Mouse (Mus musculus): ENCODE results near the gene Phlda1. TPM values are rescaled to one million over a fixed set of nuclear protein-coding genes. Genes with fewer than 3 reads are reported as not detected.

The Phlda1 gene
- polyA plus RNA-seq, 1 experiment from 2014 or later, result 44.4 TPM

DNA sequence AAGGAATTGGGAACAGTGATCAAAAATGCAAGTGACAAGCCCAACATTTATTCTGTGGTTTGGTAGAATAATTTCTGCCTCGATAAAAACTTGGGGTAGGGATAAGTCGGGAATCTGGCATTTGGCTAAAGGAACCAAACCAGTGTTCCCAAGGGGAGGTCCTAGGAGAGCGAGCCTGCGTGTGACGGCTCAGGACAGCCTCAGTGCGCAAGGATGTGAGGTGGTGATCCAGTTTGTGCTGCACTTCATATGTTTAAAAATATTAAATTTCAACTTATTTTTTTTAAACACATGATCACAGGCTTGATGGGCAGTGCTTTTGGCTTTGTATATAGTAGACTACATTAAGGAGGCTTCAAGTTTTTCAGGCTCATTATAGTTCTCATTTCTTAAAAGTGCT is 6.2 kb upstream of the Phlda1 start:
- ATAC-seq (ENCODE audit: insufficient read depth, low FRiP score), result no peak

DNA sequence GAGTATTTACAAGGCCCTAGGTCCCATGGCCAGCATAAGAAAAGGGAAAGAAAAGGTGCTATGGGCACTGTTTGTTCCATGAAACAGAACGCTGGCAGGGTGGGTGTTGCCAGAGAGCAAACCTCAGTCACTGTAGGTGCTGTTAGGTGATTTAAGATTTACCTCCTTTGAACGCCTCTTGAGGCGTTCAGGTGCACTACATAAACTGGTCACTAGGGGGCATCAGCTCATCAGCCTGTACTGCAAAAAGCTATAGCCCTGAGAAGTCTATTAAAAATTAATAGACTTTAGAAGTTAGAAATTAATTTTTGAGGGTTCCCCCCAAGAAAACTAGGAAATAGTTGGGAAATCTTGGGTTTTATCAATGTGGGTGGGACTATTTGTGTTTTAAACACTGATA is 3.0 kb upstream of the Phlda1 start:
- 1% methylated on average over 3 of the region's 3 CpGs for WGBS
- Histone ChIP-seq H3K27ac (ENCODE audit: low read length) (no peak overlapping the region), H3K9me3 (replicated peaks; ENCODE audit: control insufficient read depth, low read length) (no peaks in the 10 kb centered on the region), H3K4me2 (ENCODE audit: low read depth, low read length) (no peak overlapping the region), H3K27me3 (ENCODE audit: control insufficient read depth, insufficient read depth, low read length) (no peaks in the 10 kb centered on the region), H3K9ac (ENCODE audit: low read length) (no peak overlapping the region), H3K36me3 (ENCODE audit: control insufficient read depth, insufficient read depth, low read length) (peaks cover 3% of the 10 kb centered on the region; the same call in 1 of the 2 replicates), H3K4me3 (replicated peaks; ENCODE audit: low read length) (no peak overlapping the region), H3K4me1 (ENCODE audit: control insufficient read depth, insufficient read depth, low read length) (peaks cover 16% of the 10 kb centered on the region; the same call in 1 of the 2 replicates)
- no peak for ATAC-seq (ENCODE audit: insufficient read depth, low FRiP score)

More for the DNA sequence above, 6.2 kb upstream of the Phlda1 start:
- H3K4me3 ChIP-seq (replicated peaks; ENCODE audit: low read length), result no peak overlapping the region
- no peak overlapping the region for H3K4me2 ChIP-seq (ENCODE audit: low read depth, low read length)
- H3K4me1 ChIP-seq (ENCODE audit: control insufficient read depth, insufficient read depth, low read length), result peaks cover 13% of the 10 kb centered on the region; the same call in 1 of the 2 replicates
- 67% methylated on average over 6 of the region's 6 CpGs for WGBS
- H3K9ac ChIP-seq (ENCODE audit: low read length), result no peak overlapping the region
- peaks cover 12% of the 10 kb centered on the region; the same call in 1 of the 2 replicates for H3K36me3 ChIP-seq (ENCODE audit: control insufficient read depth, insufficient read depth, low read length)
- H3K9me3 ChIP-seq (replicated peaks; ENCODE audit: control insufficient read depth, low read length), result no peaks in the 10 kb centered on the region
- no peak overlapping the region for H3K27ac ChIP-seq (ENCODE audit: low read length)
- no peaks in the 10 kb centered on the region for H3K27me3 ChIP-seq (ENCODE audit: control insufficient read depth, insufficient read depth, low read length)

DNA sequence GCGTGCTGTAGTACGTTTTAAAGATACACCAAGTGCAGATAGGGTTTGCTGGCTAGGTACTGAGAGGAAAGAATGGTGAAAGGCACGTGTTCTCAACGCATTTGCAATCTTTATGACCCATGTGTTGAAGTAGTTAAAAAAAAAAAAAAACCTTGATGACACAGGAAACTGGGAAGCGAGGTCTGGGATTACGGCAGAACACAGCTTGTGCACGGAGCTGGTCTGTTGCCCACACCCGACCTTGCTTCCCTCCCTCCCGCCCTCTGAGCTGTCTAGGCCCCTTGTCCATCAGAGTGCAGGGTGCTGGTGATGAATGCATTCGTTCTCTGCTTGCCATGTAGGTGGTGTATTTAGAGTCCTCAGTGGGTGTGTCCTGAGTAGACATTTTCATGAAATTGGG is 2.4 kb upstream of the Phlda1 start:
- H3K4me2 ChIP-seq (ENCODE audit: low read depth, low read length), result peak overlapping the region; percentile 35; the same call in 1 of the 2 replicates
- WGBS, result 26% methylated on average over 10 of the region's 10 CpGs
- H3K9me3 ChIP-seq (replicated peaks; ENCODE audit: control insufficient read depth, low read length), result no peaks in the 10 kb centered on the region
- peak overlapping the region; percentile 49 for H3K27ac ChIP-seq (ENCODE audit: low read length)
- H3K4me3 ChIP-seq (replicated peaks; ENCODE audit: low read length), result no peak overlapping the region
- peaks cover 16% of the 10 kb centered on the region; the same call in 1 of the 2 replicates for H3K4me1 ChIP-seq (ENCODE audit: control insufficient read depth, insufficient read depth, low read length)
- no peaks in the 10 kb centered on the region for H3K36me3 ChIP-seq (ENCODE audit: control insufficient read depth, insufficient read depth, low read length)
- no peak for ATAC-seq (ENCODE audit: insufficient read depth, low FRiP score)
- H3K9ac ChIP-seq (ENCODE audit: low read length), result peak overlapping the region; percentile 39; the same call in 1 of the 2 replicates
- no peaks in the 10 kb centered on the region for H3K27me3 ChIP-seq (ENCODE audit: control insufficient read depth, insufficient read depth, low read length)

- no peaks in the 10 kb centered on the region for H3K27me3 ChIP-seq (ENCODE audit: control insufficient read depth, insufficient read depth, low read length)
- H3K4me1 ChIP-seq (ENCODE audit: control insufficient read depth, insufficient read depth, low read length), result peaks cover 22% of the 10 kb centered on the region
- no peaks in the 10 kb centered on the region for H3K9me3 ChIP-seq (replicated peaks; ENCODE audit: control insufficient read depth, low read length)
- no peak for ATAC-seq (ENCODE audit: insufficient read depth, low FRiP score)
- H3K4me2 ChIP-seq (ENCODE audit: low read depth, low read length), result no peak overlapping the region
- H3K9ac ChIP-seq (ENCODE audit: low read length), result no peak overlapping the region
- no peak overlapping the region for H3K4me3 ChIP-seq (replicated peaks; ENCODE audit: low read length)
- H3K36me3 ChIP-seq (ENCODE audit: control insufficient read depth, insufficient read depth, low read length), result no peaks in the 10 kb centered on the region
- 57% methylated on average over 1 of the region's 1 CpGs for WGBS
- H3K27ac ChIP-seq (ENCODE audit: low read length), result no peak overlapping the region
These were observed 1.5 kb upstream of the Phlda1 start for GRCm38 (mm10) chr10:111504606-111505005.

DNA sequence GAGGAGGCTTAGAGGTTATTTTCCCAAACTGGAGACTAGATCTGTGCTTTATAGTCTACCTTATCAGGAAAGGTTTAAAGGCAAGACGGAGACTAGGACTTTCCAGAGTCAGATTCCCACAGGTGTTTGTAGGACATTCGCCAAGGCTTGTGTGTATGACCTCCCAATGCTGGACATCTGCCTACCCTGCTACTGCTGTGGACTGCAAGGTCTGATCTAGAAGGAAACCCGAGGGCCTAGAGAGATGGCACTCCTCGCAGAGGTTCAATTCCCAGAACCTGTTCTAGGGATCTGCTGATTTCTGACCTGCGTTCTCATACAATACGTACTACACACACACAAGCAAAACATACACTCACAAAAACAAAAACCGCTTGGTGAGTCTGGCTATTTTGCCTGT is 680 bp upstream of the Phlda1 start:
- WGBS, result 63% methylated on average over 7 of the region's 7 CpGs
- ATAC-seq (ENCODE audit: insufficient read depth, low FRiP score), result no peak
- Histone ChIP-seq H3K27ac (ENCODE audit: low read length) (peak overlapping the region; percentile 83; the same call in 1 of the 2 replicates), H3K9ac (ENCODE audit: low read length) (peak overlapping the region; percentile 82), H3K36me3 (ENCODE audit: control insufficient read depth, insufficient read depth, low read length) (no peaks in the 10 kb centered on the region), H3K4me2 (ENCODE audit: low read depth, low read length) (peak overlapping the region; percentile 95), H3K27me3 (ENCODE audit: control insufficient read depth, insufficient read depth, low read length) (no peaks in the 10 kb centered on the region), H3K4me3 (replicated peaks; ENCODE audit: low read length) (peak overlapping the region; percentile 95), H3K9me3 (replicated peaks; ENCODE audit: control insufficient read depth, low read length) (no peaks in the 10 kb centered on the region), H3K4me1 (ENCODE audit: control insufficient read depth, insufficient read depth, low read length) (peaks cover 27% of the 10 kb centered on the region)

DNA sequence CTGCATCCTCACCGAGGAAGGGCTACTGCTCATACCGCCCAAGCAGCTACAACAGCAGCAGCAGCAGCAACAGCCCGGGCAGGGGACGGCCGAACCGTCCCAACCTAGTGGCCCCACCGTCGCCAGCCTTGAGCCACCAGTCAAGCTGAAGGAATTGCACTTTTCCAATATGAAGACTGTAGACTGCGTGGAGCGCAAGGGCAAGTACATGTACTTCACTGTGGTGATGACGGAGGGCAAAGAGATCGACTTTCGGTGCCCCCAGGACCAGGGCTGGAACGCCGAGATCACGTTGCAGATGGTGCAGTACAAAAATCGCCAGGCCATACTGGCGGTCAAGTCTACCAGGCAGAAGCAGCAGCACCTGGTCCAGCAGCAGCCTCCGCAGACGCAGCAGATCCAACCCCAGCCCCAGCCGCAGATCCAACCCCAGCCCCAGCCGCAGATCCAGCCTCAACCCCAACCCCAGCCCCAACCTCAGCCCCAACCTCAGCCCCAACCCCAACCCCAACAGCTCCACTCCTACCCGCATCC is 907 bp downstream of the Phlda1 start:
- ATAC-seq (ENCODE audit: insufficient read depth, low FRiP score), result peak; percentile 0
- Histone ChIP-seq H3K4me3 (replicated peaks; ENCODE audit: low read length) (peak overlapping the region; percentile 95), H3K9me3 (replicated peaks; ENCODE audit: control insufficient read depth, low read length) (no peaks in the 10 kb centered on the region), H3K4me2 (ENCODE audit: low read depth, low read length) (peak overlapping the region; percentile 95), H3K27me3 (ENCODE audit: control insufficient read depth, insufficient read depth, low read length) (no peaks in the 10 kb centered on the region), H3K36me3 (ENCODE audit: control insufficient read depth, insufficient read depth, low read length) (no peaks in the 10 kb centered on the region), H3K4me1 (ENCODE audit: control insufficient read depth, insufficient read depth, low read length) (peaks cover 32% of the 10 kb centered on the region), H3K9ac (ENCODE audit: low read length) (peak overlapping the region; percentile 98), H3K27ac (ENCODE audit: low read length) (peak overlapping the region; percentile 98)
- under 1% methylated on average over 23 of the region's 23 CpGs for WGBS

DNA sequence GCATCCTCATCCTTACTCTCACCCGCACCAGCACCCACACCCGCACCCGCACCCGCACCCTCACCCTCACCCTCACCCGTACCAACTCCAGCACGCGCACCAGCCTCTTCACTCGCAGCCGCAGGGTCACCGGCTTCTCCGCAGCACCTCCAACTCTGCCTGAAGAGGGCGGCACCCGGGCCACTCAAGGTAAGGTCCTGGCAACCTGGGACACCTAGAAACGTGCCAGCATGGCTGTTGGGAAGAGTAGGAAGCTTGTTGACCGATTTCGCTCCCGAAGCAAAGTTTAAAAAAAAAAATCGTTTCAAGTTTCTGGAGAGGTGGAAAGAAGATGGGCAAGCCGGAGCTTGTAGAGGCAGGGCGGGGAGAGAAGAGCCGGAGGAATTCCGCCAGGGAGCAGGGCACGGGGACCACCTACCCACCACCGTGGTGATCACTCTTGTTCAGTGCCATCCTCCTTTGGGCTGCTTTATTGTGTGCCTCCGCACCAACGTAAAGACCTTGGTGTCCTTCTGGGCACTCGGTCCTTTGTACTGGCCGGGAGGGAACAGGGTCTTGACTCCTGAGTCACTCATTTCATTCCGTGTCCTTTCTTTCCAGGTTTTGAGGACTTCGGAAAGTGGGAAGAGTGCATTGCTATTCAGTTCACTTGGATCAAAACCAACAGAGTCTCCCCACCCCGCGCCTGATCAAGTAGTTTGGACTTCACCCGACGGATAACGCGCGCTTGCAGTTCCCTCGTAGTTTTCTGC is 1.6 kb downstream of the Phlda1 start:
- H3K4me3 ChIP-seq (replicated peaks; ENCODE audit: low read length), result peak overlapping the region; percentile 95
- peak overlapping the region; percentile 98 for H3K9ac ChIP-seq (ENCODE audit: low read length)
- no peak for ATAC-seq (ENCODE audit: insufficient read depth, low FRiP score)
- H3K27ac ChIP-seq (ENCODE audit: low read length), result peak overlapping the region; percentile 98
- peak overlapping the region; percentile 95 for H3K4me2 ChIP-seq (ENCODE audit: low read depth, low read length)
- H3K9me3 ChIP-seq (replicated peaks; ENCODE audit: control insufficient read depth, low read length), result no peaks in the 10 kb centered on the region
- H3K4me1 ChIP-seq (ENCODE audit: control insufficient read depth, insufficient read depth, low read length), result peaks cover 35% of the 10 kb centered on the region
- WGBS, result under 1% methylated on average over 38 of the region's 38 CpGs
- no peaks in the 10 kb centered on the region for H3K27me3 ChIP-seq (ENCODE audit: control insufficient read depth, insufficient read depth, low read length)
- no peaks in the 10 kb centered on the region for H3K36me3 ChIP-seq (ENCODE audit: control insufficient read depth, insufficient read depth, low read length)

GRCm38 (mm10) chr10:111508324-111509080 is 2.4 kb downstream of the Phlda1 start:
- 13% methylated on average over 7 of the region's 7 CpGs for WGBS
- H3K27ac ChIP-seq (ENCODE audit: low read length), result peak overlapping the region; percentile 98
- no peaks in the 10 kb centered on the region for H3K9me3 ChIP-seq (replicated peaks; ENCODE audit: control insufficient read depth, low read length)
- H3K27me3 ChIP-seq (ENCODE audit: control insufficient read depth, insufficient read depth, low read length), result no peaks in the 10 kb centered on the region
- peak overlapping the region; percentile 95 for H3K4me2 ChIP-seq (ENCODE audit: low read depth, low read length)
- H3K36me3 ChIP-seq (ENCODE audit: control insufficient read depth, insufficient read depth, low read length), result no peaks in the 10 kb centered on the region
- peaks cover 29% of the 10 kb centered on the region for H3K4me1 ChIP-seq (ENCODE audit: control insufficient read depth, insufficient read depth, low read length)
- no peak for ATAC-seq (ENCODE audit: insufficient read depth, low FRiP score)
- peak overlapping the region; percentile 98 for H3K9ac ChIP-seq (ENCODE audit: low read length)
- peak overlapping the region; percentile 95 for H3K4me3 ChIP-seq (replicated peaks; ENCODE audit: low read length)
